Mouse (Mus musculus) myocyte (in vitro differentiated cells): ENCODE measurements around the gene Hic1. TPM values are rescaled to one million over a fixed set of nuclear protein-coding genes. Genes with fewer than 3 reads are reported as not detected.

Experiments
- H3K27me3 ChIP-seq: one replicate; pipeline ENCODE4 v1.6.1; 2011; ENCODE audit not compliant: control insufficient read depth, insufficient read depth, insufficient read length
- H3K36me3 ChIP-seq: one replicate; pipeline ENCODE4 v1.6.1; 2011; ENCODE audit not compliant: control insufficient read depth, insufficient read depth
- H3K4me2 ChIP-seq: one replicate; pipeline ENCODE4 v1.6.1; 2011; ENCODE audit warnings: low read depth, control low read depth
- H3K4me3 ChIP-seq: one replicate; pipeline ENCODE4 v1.5.1; 2011; ENCODE audit warnings: mild to moderate bottlenecking, control low read depth, moderate library complexity
- H3K79me2 ChIP-seq: one replicate; pipeline ENCODE4 v1.6.1; 2011; ENCODE audit not compliant: control insufficient read depth, insufficient read depth
- H3ac ChIP-seq: one replicate; pipeline ENCODE4 v1.6.1; 2011; ENCODE audit not compliant: control insufficient read depth, insufficient read length
- CEBPB ChIP-seq: IDR thresholded peaks from 2 replicates; pipeline ENCODE4 v1.6.1; 2011; ENCODE audit warnings: mild to moderate bottlenecking, moderate library complexity; ENCODE audit not compliant: poor library complexity, insufficient read depth, severe bottlenecking
- E2F4 ChIP-seq: IDR thresholded peaks from one replicate; pipeline ENCODE4 v1.6.1; 2011; ENCODE audit warnings: mild to moderate bottlenecking, control low read depth, moderate library complexity; ENCODE audit not compliant: insufficient read depth
- MAX ChIP-seq: IDR thresholded peaks from one replicate; pipeline ENCODE4 v1.6.1; 2011; ENCODE audit warnings: low read depth, mild to moderate bottlenecking, control low read depth
- MYOD1 ChIP-seq, 3 experiments: IDR thresholded peaks; one replicate each; pipeline ENCODE4 v1.6.1; 2011; ENCODE audit warnings: control low read depth in 2 of 3, low read depth in 2 of 3, mild to moderate bottlenecking in 2 of 3, moderate library complexity in 1 of 3; ENCODE audit not compliant: insufficient read length in 2 of 3, control insufficient read depth in 1 of 3
- MYOG ChIP-seq, 3 experiments: IDR thresholded peaks; one replicate each; pipeline ENCODE4 v1.6.1; 2011; ENCODE audit warnings: control low read depth in 2 of 3, low read depth in 2 of 3, mild to moderate bottlenecking in 2 of 3; ENCODE audit not compliant: insufficient read length in 2 of 3, control insufficient read depth in 1 of 3, insufficient read depth in 1 of 3
- POLR2A ChIP-seq: IDR thresholded peaks from one replicate; pipeline ENCODE4 v1.6.1; 2011; ENCODE audit warnings: low read depth, mild to moderate bottlenecking, control low read depth, moderate library complexity; ENCODE audit not compliant: insufficient read length
- POLR2AphosphoS2 ChIP-seq: IDR thresholded peaks from one replicate; pipeline ENCODE4 v1.6.1; 2011; ENCODE audit warnings: low read depth, control low read depth; ENCODE audit not compliant: insufficient read length
- REST ChIP-seq: IDR thresholded peaks from one replicate; pipeline ENCODE4 v1.6.1; 2011; ENCODE audit warnings: mild to moderate bottlenecking, control low read depth, moderate library complexity; ENCODE audit not compliant: insufficient read depth, insufficient read length
- SRF ChIP-seq: IDR thresholded peaks from one replicate; pipeline ENCODE4 v1.6.1; 2011; ENCODE audit warnings: low read depth; ENCODE audit not compliant: control insufficient read depth, insufficient read length
- TCF12 ChIP-seq: IDR thresholded peaks from one replicate; pipeline ENCODE4 v1.6.1; 2011; ENCODE audit warnings: mild to moderate bottlenecking, control low read depth; ENCODE audit not compliant: poor library complexity, insufficient read depth, severe bottlenecking
- TCF3 ChIP-seq: IDR thresholded peaks from one replicate; pipeline ENCODE4 v1.6.1; 2011; ENCODE audit warnings: low read depth, control low read depth; ENCODE audit not compliant: insufficient read length
- USF1 ChIP-seq: IDR thresholded peaks from one replicate; pipeline ENCODE4 v1.6.1; 2011; ENCODE audit warnings: low read depth, mild to moderate bottlenecking, control low read depth, moderate library complexity
- polyA plus RNA-seq: library from polyadenylated mRNA; unstranded; fragments of >200 nt; fragmentation: generic; extraction: Trizol; gene quantifications from one replicate; pipeline ENCODE4 v1.2.1, GENCODE M21; 2012; ENCODE audit warnings: missing spikeins

The Hic1 gene
- polyA plus RNA-seq, 1 experiment = 0.11 TPM

DNA sequence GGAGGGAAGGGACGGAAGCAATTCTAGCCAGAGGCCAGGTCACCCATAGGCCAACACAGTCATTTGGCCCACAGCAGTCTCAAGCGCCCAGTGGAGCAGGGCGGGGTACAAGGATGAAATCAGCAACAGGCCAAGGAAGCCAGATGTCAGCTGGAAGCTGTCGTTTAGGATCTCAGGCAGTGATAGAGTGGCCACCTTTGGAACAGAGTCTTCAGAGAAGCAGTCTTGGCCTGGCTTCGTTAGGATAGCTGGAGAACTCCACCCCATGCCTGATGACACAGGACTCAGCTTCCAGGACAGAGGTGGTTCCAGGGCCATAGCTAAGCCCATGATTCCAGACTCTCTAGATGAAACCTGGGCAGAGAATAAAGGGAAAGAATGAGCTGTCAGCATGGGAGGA is 28.9 kb downstream of the Hic1 start:
- no peak for TF ChIP-seq MYOD1 (IDR thresholded peaks at IDR 0.05; ENCODE audit: control insufficient read depth in 1 of 3, insufficient read length in 2 of 3, low read depth in 2 of 3)
- TF ChIP-seq TCF3 = no peak
- no peak for TF ChIP-seq POLR2AphosphoS2
- no peak for TF ChIP-seq MAX
- TF ChIP-seq TCF12 = no peak
- no peak for TF ChIP-seq USF1
- TF ChIP-seq CEBPB = no peak
- TF ChIP-seq SRF = no peak
- TF ChIP-seq MYOG (IDR thresholded peaks at IDR 0.05; ENCODE audit: control insufficient read depth in 1 of 3, insufficient read depth in 1 of 3, insufficient read length in 2 of 3, low read depth in 2 of 3) = no peak
- TF ChIP-seq E2F4 = no peak
- H3K36me3 ChIP-seq = peaks cover 14% of the 10 kb centered on the region
- H3K4me3 ChIP-seq = no peak overlapping the region

DNA sequence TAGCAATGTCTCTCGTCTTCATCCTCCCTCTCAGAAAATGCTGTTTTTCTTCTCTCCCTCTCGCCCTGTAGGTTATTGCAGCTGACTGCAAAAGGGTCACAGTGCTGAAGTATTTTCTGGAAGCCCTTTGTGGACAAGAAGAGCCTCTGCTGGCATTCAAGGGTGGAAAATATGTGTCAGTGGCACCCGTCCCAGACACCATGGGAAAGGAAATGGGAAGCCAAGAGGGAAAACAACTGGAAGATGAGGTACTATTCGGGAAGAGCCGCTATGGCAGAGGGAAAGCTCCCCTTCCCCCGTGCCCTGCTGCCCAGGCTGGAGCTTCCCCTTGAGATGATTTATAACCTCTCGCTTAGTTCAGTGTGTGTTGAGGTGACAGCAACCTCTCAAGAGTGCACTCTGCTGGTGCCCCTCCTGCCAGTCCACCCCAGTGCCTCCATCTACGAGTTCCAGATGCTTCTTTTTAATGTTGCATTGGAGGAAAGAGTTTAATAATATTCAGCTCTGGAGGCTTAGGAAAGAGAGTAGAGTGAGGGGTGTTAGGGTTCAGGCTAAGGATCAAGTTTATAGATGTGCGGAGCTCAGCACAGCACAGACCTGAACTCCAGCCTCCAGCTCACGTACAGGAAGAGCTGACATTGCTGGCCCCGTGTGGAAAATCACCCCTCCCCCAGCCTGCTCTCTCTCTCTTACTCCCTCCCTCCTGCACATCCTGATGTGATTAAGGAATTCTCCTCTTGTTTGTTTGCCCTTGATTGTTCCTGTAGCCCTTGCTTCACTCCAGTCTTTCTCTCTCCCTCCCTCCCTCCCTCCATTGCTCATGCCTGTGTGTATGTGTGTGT is 30.0 kb downstream of the Hic1 start:
- H3K36me3 ChIP-seq = peaks cover 14% of the 10 kb centered on the region
- no peaks in the 10 kb centered on the region for H3K27me3 ChIP-seq
- no peaks in the 10 kb centered on the region for H3K79me2 ChIP-seq
- TF ChIP-seq TCF3 (no peak), CEBPB (no peak), MYOD1 (IDR thresholded peaks at IDR 0.05; ENCODE audit: control insufficient read depth in 1 of 3, insufficient read length in 2 of 3, low read depth in 2 of 3) (no peak), POLR2A (no peak), E2F4 (no peak), MYOG (IDR thresholded peaks at IDR 0.05; ENCODE audit: control insufficient read depth in 1 of 3, insufficient read depth in 1 of 3, insufficient read length in 2 of 3, low read depth in 2 of 3) (no peak), MAX (no peak), SRF (no peak), REST (no peak), USF1 (no peak), POLR2AphosphoS2 (no peak)
- no peak overlapping the region for H3ac ChIP-seq
- H3K4me3 ChIP-seq = no peak overlapping the region
- H3K4me2 ChIP-seq = no peak overlapping the region

More for the DNA sequence above, 28.9 kb downstream of the Hic1 start:
- Histone ChIP-seq H3ac (no peak overlapping the region), H3K27me3 (no peaks in the 10 kb centered on the region), H3K4me2 (no peak overlapping the region), H3K79me2 (no peaks in the 10 kb centered on the region)

DNA sequence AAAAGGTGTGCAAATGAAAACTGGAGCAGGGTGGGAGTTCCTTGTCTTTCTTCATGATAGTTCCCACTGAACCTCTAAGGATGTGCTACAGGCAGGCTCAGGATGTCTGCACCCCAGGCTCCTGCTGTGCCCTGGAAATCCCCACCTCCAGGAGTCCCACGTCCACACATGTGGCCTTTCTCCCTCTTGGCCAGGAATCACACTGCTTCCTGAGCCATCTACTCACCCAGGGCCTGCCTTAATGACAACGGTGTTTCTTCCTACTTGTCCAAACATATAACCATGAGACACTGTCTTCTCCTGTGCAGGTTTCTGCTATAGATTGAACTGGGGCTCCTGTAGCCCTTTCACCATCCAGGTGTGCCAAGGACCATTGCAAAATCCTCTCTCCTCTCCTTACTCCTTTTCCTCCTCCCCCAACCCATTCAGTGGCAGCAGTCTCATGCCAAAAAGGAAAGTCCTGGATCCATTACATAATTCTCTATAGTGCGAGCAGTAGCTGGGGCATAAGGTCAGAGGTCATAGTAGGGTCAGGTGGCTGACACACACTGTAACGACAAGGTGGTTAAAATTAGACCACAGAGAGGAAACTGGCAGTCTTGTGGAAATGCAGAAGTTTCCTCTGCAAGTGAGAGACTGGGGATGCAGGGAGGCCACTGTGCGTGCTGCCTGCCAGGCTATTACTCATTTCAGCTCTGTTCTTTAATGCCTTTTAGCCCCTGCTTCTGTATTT is 32.5 kb downstream of the Hic1 start:
- Histone ChIP-seq H3K4me2 (no peak overlapping the region), H3K27me3 (no peaks in the 10 kb centered on the region), H3K4me3 (no peak overlapping the region), H3K36me3 (no peaks in the 10 kb centered on the region), H3ac (no peak overlapping the region), H3K79me2 (no peaks in the 10 kb centered on the region)
- no peak for TF ChIP-seq POLR2A
- TF ChIP-seq TCF3 = no peak
- no peak for TF ChIP-seq REST
- TF ChIP-seq MYOD1 (IDR thresholded peaks at IDR 0.05; ENCODE audit: control insufficient read depth in 1 of 3, insufficient read length in 2 of 3, low read depth in 2 of 3) = no peak
- no peak for TF ChIP-seq CEBPB
- no peak for TF ChIP-seq SRF
- no peak for TF ChIP-seq TCF12
- TF ChIP-seq POLR2AphosphoS2 = no peak
- TF ChIP-seq USF1 = no peak
- TF ChIP-seq E2F4 = no peak
- no peak for TF ChIP-seq MYOG (IDR thresholded peaks at IDR 0.05; ENCODE audit: control insufficient read depth in 1 of 3, insufficient read depth in 1 of 3, insufficient read length in 2 of 3, low read depth in 2 of 3)
- no peak for TF ChIP-seq MAX

DNA sequence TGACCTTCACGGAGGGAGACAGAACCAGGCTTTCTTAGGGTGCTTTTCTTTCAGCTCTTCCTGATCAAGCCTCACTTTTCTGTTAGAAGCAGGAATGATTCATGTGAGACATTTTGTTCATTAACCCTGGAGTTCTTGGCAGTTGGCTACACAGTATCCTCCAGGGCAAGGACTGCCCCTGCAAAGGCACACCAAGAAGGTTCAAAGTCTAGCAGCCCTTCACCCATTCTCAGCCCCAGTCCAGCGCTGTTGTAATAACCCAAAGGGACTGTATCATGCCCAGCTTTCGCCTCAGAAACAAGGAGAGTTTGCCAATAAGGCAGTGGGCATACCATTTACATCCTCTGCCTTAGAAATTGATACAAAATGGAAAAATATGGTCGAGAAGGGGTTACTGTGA is 34.0 kb downstream of the Hic1 start:
- H3K79me2 ChIP-seq = no peaks in the 10 kb centered on the region
- TF ChIP-seq CEBPB (no peak), MAX (no peak), POLR2A (no peak), E2F4 (no peak)

More for the DNA sequence above, 34.0 kb downstream of the Hic1 start:
- Histone ChIP-seq H3K4me2 (no peak overlapping the region), H3K4me3 (no peak overlapping the region), H3K27me3 (no peaks in the 10 kb centered on the region), H3K36me3 (no peaks in the 10 kb centered on the region), H3ac (no peak overlapping the region)
